Mouse (Mus musculus): Measurements from ENCODE around the gene Grifin.

The Grifin gene

DNA sequence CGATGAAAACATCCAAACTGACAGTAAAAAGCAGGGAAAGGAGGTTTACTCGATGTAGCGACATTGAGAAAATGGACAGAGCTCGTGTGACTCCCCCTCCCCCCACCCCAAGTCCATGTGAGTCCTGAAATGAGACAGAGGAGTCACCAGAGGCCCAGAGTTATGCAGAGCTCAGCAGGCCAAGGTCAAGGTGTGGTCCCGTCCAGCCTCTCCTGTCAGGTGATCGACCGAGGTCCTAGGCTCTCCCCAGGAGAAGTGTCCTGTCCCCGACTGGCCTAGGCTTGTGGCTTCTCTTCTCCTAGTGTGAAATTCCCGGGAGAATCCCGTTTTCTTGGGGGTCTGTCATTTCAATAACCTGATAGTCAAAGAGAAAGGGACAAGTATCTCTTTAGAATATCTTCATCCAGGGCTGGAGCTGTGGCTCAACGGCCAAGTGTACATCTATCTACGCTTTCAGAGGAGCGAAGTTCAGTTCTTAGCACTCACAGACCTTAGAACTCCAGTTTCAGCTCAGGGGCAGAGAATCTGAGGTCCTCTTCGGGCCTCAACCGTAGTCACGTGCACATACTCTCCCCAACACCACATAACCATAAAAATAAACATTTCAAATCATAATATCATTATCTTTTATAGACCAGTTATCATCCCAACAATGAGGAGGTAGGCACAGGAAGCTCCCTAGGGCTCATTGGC, 24.4 kb upstream of the Grifin start:
- no peak for DNase-seq (ENCODE audit: low spot score in 2 of 2)

DNA sequence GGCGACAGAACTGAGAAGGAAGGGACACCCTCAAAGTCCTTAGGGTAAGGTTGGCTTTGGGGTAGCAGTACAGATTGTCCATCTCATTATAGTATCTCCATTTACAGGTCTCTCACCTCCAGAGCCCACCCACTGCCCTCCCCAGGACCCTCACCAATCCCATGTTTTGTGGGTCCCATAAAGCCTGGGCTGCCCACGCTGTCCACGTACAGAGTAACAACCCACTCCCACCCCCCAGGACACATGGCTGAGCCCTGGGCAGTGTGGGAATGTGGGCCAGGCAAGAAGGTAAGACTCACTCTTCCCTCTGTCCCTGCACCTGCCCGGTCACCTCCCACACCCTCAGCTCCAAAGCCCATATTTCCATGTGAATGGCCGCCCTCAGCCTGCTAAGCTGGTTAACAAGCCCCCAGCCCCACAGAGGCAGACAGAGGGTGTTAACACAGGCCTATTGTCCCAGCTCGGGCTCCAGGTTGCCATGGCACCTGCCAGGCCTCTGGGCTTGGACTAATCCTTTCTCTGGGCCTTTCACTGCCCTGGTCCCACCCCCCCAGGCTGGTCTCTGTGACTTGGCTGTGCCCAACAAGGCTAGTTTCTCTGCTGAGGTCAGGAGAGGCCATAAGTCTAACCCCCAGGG, 19.0 kb upstream of the Grifin start:
- no peak for DNase-seq (ENCODE audit: low spot score in 2 of 2)

DNA sequence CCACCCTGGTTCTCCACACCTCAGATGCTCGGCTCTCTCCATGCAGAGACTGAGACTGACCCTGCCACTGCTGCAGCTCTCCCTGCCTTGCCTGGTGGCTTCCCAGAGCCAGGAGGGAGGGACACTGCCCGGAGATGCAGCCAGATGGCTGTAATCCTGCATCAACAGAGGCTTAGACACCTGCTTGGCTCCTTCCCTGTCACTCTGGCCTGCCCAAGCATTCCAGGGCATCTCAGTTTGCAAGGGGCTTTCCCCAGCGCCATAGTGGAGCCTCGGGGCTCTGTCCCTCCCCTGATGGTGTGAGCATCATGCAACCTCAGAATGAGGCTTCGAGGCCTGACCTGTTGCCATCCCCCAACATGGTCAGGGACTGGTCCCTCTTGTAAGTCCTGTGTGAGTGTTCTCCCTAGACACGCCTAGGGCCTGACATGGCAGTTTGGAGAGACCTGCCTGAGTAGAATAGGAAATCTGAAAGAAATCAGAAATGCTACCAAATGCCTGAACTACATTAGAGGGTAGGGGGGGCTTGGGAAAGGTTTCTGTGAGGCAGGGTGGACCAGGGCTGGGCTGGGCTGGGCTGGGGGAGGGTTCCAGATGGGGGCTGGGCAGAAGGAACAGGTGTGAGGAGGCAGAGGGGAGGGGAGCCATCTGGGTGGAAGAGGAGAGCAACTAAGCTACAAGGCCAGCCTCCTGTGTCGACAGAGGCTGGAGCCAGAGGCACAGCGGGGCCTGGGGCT, 18.3 kb upstream of the Grifin start:
- no peak for DNase-seq (ENCODE audit: low spot score in 2 of 2)

DNA sequence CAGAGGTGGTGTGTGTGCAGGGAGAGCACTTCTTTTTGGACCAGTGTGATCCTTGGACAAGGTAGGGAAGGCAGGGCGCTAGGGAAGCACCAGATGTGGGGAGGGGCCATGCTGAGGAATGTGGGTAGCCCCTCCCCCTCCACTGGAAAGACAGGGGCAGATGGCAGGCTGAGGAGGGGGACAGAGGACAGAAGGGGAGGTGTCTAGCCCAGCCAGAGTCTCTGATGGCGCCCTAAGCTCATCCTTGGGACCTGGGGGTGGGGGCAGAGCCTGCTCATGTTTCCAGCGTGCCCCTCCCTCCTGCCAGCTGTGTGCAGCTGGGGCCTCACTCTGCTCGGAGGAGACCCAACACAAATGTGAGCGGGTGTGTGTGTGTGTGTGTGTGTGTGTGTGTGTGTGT, 16.7 kb upstream of the Grifin start:
- DNase-seq (ENCODE audit: low spot score in 2 of 2) = no peak

DNA sequence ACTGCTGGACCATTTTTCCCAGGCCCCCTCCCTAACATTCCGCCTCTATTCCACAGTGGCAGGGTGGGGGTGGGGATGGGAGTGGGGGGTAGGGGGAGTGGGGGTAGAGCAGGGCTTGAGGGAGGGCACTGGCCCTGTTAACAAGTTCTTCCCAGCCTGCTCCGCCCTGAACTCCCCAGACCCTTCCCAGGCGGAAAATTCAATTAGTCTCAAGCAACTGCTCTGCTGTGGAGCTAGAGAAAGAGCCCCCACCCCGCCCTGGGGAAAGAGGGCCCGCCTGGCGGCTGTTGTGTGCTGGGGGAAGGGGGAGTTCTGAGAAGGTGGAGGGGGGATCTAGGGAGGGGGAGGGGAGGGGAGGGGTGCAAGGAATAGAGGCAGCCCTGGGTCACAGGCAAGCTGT, 14.9 kb upstream of the Grifin start:
- DNase-seq (ENCODE audit: low spot score in 2 of 2) = no peak

DNA sequence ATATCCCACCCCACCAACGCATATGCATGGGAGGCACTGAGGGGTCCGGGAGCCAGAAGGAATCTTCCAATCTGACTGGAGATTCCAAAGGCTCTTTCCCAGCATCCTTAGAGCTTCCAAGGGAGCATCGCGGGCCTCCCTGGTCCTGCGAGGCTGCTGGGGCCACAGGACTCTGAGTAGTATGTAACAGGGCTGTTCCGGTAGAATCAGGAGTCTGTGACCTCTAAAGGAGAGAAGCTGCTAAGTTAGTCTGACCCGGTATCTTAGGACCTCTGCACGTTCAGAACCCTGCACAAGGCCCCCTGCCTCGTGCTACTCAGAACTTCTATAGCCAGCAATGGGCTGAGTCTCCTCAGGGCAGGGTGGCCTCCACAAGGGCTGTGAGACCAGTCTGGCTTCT, 14.3 kb upstream of the Grifin start:
- no peak for DNase-seq (ENCODE audit: low spot score in 2 of 2)

DNA sequence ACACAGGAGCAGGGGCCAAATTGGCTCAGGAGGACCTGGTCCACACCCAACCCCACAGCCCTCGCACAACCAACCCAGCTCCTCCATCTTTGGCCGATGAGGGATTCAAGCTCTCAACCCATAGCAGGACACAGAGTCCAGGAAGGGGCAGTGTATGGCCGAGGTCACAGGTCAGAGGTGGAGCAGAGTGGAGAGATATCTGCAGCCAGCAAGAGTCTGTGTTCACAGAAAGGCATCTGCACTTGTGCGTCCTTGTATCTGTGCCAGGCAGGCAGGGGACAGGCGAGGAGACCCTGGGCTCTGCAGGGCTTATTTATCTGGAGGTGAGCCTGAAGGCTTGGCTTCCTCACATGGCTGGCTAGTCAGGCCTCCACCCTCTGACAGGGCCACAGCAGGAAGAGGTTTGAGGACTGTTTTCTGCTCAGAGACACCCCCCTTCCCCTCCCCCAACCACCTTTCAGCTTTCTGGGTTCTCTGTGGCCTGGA, 10.6 kb upstream of the Grifin start:
- DNase-seq (ENCODE audit: low spot score in 2 of 2) = no peak

DNA sequence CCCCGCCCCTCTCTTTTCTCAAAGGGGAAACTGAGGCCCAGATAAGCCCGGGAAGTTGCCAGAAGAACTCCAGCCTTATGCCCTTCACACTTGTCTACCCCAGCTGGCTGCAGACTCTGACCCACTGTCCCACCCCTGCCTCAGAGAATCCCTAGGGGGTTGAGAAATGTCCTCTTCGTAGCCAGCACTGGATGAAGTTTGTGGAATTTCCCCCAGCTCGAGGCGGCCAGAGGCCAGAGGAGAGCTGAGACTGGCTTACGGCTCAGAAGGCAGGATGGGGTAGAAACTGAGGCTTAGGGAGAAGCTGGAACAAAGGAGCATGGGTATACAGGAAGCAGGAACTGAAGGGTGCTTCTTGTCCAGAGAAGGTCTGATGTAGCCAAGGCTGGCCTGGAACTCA, 7.7 kb upstream of the Grifin start:
- no peak for DNase-seq (ENCODE audit: low spot score in 2 of 2)

DNA sequence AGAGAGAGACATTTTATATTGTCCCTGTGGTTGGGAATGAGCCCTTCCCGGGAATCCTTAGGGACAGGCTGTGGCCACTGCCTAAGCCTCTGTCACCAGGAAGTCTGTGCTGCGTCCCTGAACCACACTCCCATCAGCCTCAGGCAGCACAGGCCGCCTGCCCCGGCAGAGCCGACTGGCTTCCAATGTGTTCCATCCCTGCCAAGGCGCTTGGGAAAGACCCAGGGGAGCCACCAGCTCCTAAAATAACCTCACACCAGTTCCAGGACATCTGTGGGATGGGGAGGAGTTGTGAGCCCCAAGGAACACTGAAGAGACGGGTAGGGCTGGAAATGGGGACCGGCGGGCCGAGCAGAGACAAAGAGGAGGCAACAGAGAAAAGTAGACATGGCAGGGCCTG, 6.8 kb upstream of the Grifin start:
- no peak for DNase-seq (ENCODE audit: low spot score in 2 of 2)

DNA sequence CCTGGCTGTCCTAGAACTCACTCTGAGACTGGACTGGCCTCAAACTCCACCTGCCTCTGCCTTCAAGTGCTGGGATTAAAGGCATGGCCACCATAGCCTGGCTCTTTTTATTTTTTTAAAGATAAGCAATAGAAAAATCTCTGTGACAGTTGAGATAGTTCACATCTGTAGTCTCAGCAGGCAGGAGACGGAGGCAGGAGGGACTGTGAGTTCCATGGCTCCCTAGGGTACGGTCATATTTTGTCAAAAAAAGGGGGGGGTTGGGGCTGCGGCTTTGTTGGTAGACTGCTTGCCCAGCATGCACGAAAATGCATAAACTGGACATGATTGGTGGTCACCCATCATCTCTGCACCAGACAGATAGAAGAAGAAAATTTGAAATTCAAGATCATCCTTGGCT, 6.3 kb upstream of the Grifin start:
- no peak for DNase-seq (ENCODE audit: low spot score in 2 of 2)

DNA sequence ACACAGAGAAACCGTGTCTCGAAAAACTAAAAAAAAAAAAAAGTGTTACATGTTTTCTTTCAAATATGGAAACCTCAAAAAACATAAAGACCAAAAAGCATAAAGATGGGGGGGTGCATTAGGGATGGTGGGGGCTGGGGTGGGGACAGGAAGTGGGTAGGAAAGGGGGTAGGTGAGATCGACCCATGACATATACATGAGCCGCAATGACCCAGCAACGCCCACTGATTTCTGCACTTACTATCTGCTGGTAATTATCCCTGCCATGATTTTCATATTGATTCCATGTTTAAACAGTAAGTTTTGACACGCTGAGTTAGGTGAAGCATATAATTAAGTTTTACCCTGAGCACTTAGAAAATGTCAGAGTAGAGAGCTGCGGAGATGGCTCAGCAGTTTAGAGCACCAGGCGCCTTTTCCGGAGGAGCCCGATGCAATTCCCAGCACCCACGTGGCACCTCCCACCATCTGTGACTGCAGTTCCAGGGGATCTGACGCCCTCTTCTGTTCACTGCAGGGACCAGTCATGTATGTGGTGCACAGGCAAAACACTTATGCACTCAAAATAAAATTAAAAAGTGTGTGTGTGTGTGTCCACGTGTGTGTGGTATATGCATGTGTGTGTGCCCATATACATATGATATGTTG, 5.5 kb upstream of the Grifin start:
- DNase-seq (ENCODE audit: low spot score in 2 of 2) = no peak

DNA sequence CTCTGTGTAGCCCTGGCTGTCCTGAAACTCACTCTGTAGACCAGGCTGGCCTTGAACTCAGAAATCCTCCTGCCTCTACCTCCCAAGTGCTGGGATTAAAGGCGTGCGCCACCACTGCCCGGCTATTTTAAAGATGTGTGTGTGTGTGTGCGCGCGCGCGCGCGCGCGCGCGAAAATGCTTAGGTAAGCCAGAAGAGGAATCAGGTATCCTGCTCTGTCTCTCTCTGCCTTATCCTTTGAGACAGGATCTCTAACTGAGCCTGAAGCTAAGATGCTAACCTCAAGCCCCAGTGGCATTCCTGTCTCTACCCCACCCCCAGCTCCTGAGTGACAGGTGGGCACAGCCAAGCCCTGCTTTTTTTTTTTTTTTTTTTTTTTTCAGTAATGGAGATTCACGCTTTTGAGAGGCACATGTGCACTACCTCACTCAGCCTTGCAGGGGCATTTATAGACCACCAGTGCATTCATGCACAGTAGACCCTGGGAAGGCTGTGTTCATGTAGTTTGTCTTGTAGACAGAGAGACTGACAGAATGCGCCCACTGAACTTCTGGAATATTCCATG, 4.2 kb upstream of the Grifin start:
- no peak for DNase-seq (ENCODE audit: low spot score in 2 of 2)

DNA sequence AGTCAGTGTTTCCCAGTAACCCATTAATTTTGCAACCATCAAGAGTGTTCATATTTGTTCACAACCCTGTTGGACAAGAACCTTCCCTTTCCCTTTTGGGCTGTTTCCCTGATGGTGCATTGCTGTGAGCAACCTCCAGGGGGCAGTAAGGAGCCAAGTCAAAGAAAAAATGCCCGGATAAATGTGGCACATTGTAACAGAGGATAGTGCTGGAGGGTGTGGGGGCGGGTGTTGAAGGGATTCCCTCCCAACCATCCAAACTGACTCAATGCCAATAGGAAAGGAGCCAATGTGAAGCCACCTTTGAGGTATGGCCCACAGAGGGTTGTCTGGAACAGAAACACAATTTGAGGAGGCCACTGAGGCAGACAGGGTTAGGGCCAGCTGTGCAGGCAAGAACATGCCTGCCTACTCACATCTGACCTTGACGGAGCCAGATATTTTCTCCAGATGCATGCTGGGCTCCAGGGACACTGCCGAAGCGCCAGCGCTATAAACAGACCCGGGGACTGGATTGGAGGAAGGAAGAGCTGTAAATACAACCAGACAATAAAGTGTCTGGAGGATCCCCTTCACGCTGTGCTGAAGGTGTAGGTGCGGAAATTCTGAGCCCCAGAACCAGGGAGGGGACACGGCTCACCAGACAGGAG, 3.6 kb upstream of the Grifin start:
- peak; percentile 24 to 45 for DNase-seq (ENCODE audit: low spot score in 2 of 2)

DNA sequence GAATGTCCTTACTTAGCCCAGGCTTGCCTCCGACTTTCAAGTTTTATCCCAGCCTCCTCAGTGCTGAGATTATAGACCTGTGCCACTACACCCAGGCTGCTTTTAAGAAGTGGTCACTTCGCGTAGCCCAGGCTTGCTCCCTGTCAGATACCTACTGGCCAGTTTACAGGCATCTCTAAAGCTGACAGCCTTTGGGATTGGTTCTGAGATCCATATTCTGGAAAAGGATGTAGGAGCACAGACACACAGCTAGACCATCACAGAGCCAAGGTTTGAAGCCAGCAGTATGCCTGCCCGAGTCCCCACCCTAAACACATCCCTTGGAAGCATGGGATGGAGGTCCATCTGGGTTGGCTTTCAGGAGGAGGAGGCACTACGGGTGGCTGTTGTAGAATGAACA, 2.9 kb upstream of the Grifin start:
- no peak for DNase-seq (ENCODE audit: low spot score in 2 of 2)

DNA sequence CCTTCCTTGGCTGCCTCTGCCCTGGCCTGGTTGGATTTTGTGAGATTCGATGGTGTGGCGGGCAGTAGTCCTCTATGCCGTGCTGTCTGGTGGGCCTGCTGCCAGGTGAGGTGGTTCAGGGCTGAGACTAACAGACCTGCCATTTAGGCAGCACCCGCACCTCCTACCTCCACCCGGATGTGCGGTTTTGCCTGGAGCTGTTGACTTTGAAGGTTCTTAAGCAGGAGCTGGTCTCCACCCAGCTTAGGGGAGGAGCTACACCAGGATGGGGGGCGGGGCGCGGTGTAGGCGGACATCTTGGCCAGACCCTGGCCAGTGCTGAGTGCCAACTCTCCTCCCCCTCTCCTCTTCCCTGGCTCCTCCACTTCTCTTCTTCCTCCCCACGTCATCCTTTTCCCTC, 2.5 kb upstream of the Grifin start:
- peak; percentile 12 to 23 for DNase-seq (ENCODE audit: low spot score in 2 of 2)

DNA sequence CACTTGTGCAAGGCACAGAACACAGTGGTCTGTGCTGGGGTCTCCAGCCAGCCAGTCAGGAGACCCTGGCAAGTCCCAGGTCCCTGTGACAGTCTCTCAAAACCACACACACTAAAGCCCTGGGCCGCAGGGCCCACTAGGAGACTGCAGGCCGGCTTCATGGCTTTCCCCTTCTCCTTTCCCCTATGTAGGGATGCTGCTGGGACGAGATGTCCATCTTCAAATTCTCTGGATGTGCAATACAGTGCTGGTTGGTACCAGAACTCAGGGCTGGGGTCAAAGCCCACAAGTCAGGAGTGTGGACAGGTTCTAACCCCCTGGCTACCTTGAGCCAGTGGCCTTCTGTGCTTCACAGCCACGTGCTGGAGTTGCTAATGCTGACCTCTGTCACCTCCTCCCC, 1.4 kb upstream of the Grifin start:
- no peak for DNase-seq (ENCODE audit: low spot score in 2 of 2)

DNA sequence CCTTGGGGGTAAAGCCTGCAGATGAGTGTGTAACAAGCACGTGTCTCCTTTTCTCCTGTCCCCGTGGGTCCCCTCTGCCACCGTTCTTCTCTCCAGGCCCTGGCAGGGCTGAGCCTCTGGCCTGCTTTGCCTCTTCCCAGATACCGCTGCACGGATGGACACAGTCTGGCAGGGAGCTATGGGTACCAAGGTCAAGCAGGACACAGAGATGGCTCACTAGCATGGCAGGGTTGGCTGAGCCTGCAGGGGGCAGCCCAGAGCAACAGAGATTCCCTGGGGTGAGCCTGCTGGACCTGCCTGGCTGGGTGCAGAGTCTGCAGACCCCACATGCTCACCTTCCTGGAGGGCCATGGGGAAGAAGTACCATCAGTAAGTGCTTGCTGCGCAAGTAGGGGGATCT, 985 bp upstream of the Grifin start:
- DNase-seq (ENCODE audit: low spot score in 2 of 2) = peak; percentile 12 to 35

DNA sequence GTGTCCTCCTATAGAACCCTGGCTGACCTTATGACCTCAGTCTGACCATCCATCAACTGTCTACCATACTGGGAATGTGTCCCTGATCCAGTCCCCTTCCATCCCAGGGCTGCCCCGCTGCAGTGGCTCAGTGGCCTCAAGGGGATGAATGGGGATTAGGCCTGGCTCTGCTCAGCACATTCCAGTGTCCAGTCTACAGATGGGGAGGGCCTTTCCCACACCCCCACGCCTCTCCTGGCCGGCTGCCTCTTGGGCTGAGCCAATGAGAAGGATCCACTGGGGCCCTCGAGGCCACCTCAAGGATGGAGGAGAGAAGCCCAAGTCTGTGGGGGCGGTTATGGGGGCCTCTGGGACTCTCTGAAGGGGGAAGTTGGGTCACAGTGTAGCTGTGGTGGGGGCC, 580 bp upstream of the Grifin start:
- DNase-seq (ENCODE audit: low spot score in 2 of 2) = peak; percentile 35 to 47

DNA sequence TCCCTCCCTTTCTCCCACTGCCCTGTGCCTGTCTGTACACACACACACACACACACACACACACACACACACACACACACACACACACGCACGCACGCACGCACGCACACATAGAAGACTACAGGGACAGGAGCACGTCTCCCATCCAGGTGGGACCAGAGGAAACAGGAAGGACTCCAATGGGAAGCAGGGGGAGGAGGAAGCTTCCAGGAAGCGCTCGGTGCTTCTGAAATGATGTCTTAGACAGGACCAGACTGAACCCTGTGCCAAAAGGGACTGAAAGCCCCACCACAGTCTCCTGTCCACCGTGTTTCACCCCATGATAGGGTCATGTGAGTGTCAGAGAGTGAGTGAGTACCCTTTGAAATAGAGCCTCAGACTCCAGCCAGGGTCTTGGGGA, 2.3 kb downstream of the Grifin start:
- DNase-seq (ENCODE audit: low spot score in 2 of 2) = no peak

DNA sequence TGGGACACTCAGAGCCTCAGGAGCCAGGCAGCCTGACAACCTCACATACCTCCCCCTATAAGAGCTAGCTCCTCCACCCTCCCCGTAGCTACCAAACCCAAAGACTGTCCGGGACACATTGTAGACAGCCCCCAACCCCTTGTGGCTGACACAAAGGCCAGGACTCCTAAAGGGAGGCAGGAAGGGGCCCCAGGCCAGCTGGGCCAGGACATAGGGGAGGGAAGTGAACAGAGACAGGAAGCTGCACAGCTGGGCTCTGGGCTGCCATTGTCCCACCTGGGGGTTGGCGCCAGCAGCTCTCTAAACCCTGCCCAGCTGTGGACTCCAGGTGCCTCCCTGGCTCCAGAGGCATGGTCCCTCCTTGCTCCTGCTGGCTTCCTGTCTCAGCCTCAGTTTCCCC, 8.0 kb downstream of the Grifin start:
- no peak for DNase-seq (ENCODE audit: low spot score in 2 of 2)

DNA sequence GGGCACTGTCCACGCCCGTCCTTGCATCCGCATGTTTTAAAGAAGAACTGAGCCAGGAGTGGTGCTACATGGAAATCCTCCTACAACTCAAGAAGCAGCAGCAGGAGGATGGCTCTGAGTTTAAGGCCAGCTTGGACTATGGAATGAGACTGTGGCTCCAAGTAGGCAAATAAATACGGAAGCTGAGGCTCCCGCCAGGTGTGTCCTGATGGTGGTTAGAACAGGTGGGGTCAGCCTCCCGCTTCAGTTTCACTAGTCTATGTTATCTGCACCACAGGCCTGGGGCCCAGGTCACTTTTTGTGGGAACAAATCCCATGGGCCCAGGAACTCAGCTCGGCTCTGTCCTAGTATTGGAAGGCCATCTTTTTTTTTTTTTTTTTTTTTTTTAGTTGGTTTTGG, 11.2 kb downstream of the Grifin start:
- no peak for DNase-seq (ENCODE audit: low spot score in 2 of 2)

Measured in frontal cortex, postnatal 14 days (tissue).